Mouse (Mus musculus) midbrain, embryonic 16.5 days (tissue): ENCODE results near the gene Spg7. TPM values are rescaled to one million over a fixed set of nuclear protein-coding genes. Genes with fewer than 3 reads are reported as not detected.
"Not testable (repeated sequence)": the region's sequence is repeated elsewhere in the genome, so short reads cannot be mapped to it uniquely, and the experiment has no call there.

Source experiments
- ATAC-seq: fragments of 200-750 bp; cut with Nextera tagmentation; 2 replicates; pipeline ENCODE4 v1.8.0; 2017; ENCODE audit warnings: moderate TSS enrichment
- H3K27ac ChIP-seq: fragments of 300-500 bp; sonication (generic); 2 replicates; pipeline ENCODE4 v1.5.1; 2014; ENCODE audit warnings: mild to moderate bottlenecking, low read length, mixed read lengths
- H3K27me3 ChIP-seq: fragments of 300-500 bp; sonication (generic); 2 replicates; pipeline ENCODE4 v1.6.1; 2014; ENCODE audit warnings: low read depth, low read length, mixed read lengths; ENCODE audit not compliant: control insufficient read depth, insufficient read depth
- H3K36me3 ChIP-seq: fragments of 300-500 bp; sonication (generic); 2 replicates; pipeline ENCODE4 v1.6.1; 2014; ENCODE audit warnings: mild to moderate bottlenecking, low read length, moderate library complexity, mixed read lengths; ENCODE audit not compliant: control insufficient read depth, insufficient read depth
- H3K4me1 ChIP-seq: fragments of 300-500 bp; sonication (generic); 2 replicates; pipeline ENCODE4 v1.6.1; 2014; ENCODE audit warnings: mild to moderate bottlenecking, low read length, mixed read lengths; ENCODE audit not compliant: control insufficient read depth, insufficient read depth
- H3K4me2 ChIP-seq: fragments of 300-500 bp; sonication (generic); 2 replicates; pipeline ENCODE4 v1.6.1; 2014; ENCODE audit warnings: mild to moderate bottlenecking, low read length, mixed read lengths
- H3K4me3 ChIP-seq: fragments of 300-500 bp; sonication (generic); 2 replicates; pipeline ENCODE4 v1.5.1; 2014; ENCODE audit warnings: low read depth, mild to moderate bottlenecking, low read length, moderate library complexity, mixed read lengths
- H3K9ac ChIP-seq: fragments of 300-500 bp; sonication (generic); 2 replicates; pipeline ENCODE4 v1.6.1; 2014; ENCODE audit warnings: low read depth, low read length, mixed read lengths
- H3K9me3 ChIP-seq: fragments of 300-500 bp; sonication (generic); replicated peaks from 2 replicates; pipeline ENCODE4 v1.6.1; 2014; ENCODE audit warnings: mild to moderate bottlenecking, low read length, mixed read lengths; ENCODE audit not compliant: control insufficient read depth, poor library complexity, severe bottlenecking
- WGBS: fragments of 180-500 bp; shearing (Covaris S2); extraction: QIAGEN DNeasy Blood & Tissue Kit; methylation state at CpG from one replicate; pipeline ENCODE4 v1.1.7; 2014; 5-methylcytosine and 5-hydroxymethylcytosine counted together
- polyA plus RNA-seq: library from polyadenylated mRNA; unstranded; fragments of >200 nt; fragmentation: Nextera tagmentation; extraction: Ambion mirVana; gene quantifications from 2 replicates; pipeline ENCODE4 v1.2.1, GENCODE M21; 2015

Gene Spg7
- polyA plus RNA-seq, 1 experiment from 2014 or later = 48.2 TPM

- H3K4me3 ChIP-seq = no peak overlapping the region
- H3K4me2 ChIP-seq = no peak overlapping the region
- no peaks in the 10 kb centered on the region for H3K27me3 ChIP-seq
- no peak overlapping the region for H3K9ac ChIP-seq
- no peak for ATAC-seq
- WGBS = 100% methylated on average over 2 of the region's 2 CpGs
- peaks cover 3% of the 10 kb centered on the region for H3K4me1 ChIP-seq
- H3K27ac ChIP-seq = no peak overlapping the region
- no peaks in the 10 kb centered on the region for H3K9me3 ChIP-seq
- H3K36me3 ChIP-seq = no peaks in the 10 kb centered on the region
Measured at GRCm38 (mm10) chr8:123024226-123024625, 38.5 kb upstream of the Spg7 start.

GRCm38 (mm10) chr8:123025951-123026351 is 36.8 kb upstream of the Spg7 start:
- Histone ChIP-seq H3K36me3 (no peaks in the 10 kb centered on the region), H3K9me3 (no peaks in the 10 kb centered on the region), H3K27ac (no peak overlapping the region), H3K4me1 (no peaks in the 10 kb centered on the region), H3K4me2 (no peak overlapping the region), H3K4me3 (no peak overlapping the region), H3K27me3 (no peaks in the 10 kb centered on the region), H3K9ac (no peak overlapping the region)
- no peak for ATAC-seq
- WGBS = 88% methylated on average over 3 of the region's 3 CpGs

GRCm38 (mm10) chr8:123027786-123028185 is 35.0 kb upstream of the Spg7 start:
- no peaks in the 10 kb centered on the region for H3K27me3 ChIP-seq
- H3K9ac ChIP-seq = no peak overlapping the region
- H3K4me3 ChIP-seq = no peak overlapping the region
- H3K4me2 ChIP-seq = no peak overlapping the region
- 89% methylated on average over 8 of the region's 8 CpGs for WGBS
- H3K4me1 ChIP-seq = no peaks in the 10 kb centered on the region; the same call in 1 of the 2 replicates
- H3K36me3 ChIP-seq = no peaks in the 10 kb centered on the region
- no peak overlapping the region for H3K27ac ChIP-seq
- ATAC-seq = no peak
- H3K9me3 ChIP-seq = no peaks in the 10 kb centered on the region

GRCm38 (mm10) chr8:123030091-123030490 is 32.7 kb upstream of the Spg7 start:
- not testable (repeated sequence) for H3K9me3 ChIP-seq, H3K9ac ChIP-seq, H3K4me3 ChIP-seq, H3K4me1 ChIP-seq, ATAC-seq, H3K4me2 ChIP-seq, H3K27ac ChIP-seq, H3K36me3 ChIP-seq, H3K27me3 ChIP-seq
- WGBS = 90% methylated on average over 3 of the region's 5 CpGs

- no peaks in the 10 kb centered on the region; the same call in 1 of the 2 replicates for H3K4me1 ChIP-seq
- H3K4me3 ChIP-seq = no peak overlapping the region
- no peak overlapping the region for H3K4me2 ChIP-seq
- WGBS = 86% methylated on average over 7 of the region's 7 CpGs
- H3K36me3 ChIP-seq = no peaks in the 10 kb centered on the region
- no peak overlapping the region for H3K27ac ChIP-seq
- H3K9ac ChIP-seq = no peak overlapping the region
- H3K9me3 ChIP-seq = no peaks in the 10 kb centered on the region
- no peak for ATAC-seq
- H3K27me3 ChIP-seq = no peaks in the 10 kb centered on the region
Measured at GRCm38 (mm10) chr8:123031321-123031978, 31.3 kb upstream of the Spg7 start.

GRCm38 (mm10) chr8:123032730-123033129 is 30.0 kb upstream of the Spg7 start:
- no peak overlapping the region for H3K9ac ChIP-seq
- no peaks in the 10 kb centered on the region for H3K36me3 ChIP-seq
- no peaks in the 10 kb centered on the region for H3K9me3 ChIP-seq
- H3K4me2 ChIP-seq = no peak overlapping the region
- no peak overlapping the region for H3K4me3 ChIP-seq
- no peaks in the 10 kb centered on the region; the same call in 1 of the 2 replicates for H3K4me1 ChIP-seq
- no peak for ATAC-seq
- no peaks in the 10 kb centered on the region for H3K27me3 ChIP-seq
- no peak overlapping the region for H3K27ac ChIP-seq

- Histone ChIP-seq H3K9ac (no peak overlapping the region), H3K4me3 (no peak overlapping the region), H3K27me3 (no peaks in the 10 kb centered on the region), H3K36me3 (no peaks in the 10 kb centered on the region), H3K27ac (no peak overlapping the region), H3K9me3 (no peaks in the 10 kb centered on the region), H3K4me1 (peaks cover 2% of the 10 kb centered on the region), H3K4me2 (no peak overlapping the region)
- ATAC-seq = no peak
Measured at GRCm38 (mm10) chr8:123033431-123033830, 29.3 kb upstream of the Spg7 start.

GRCm38 (mm10) chr8:123034171-123034570 is 28.6 kb upstream of the Spg7 start:
- no peak overlapping the region for H3K4me2 ChIP-seq
- no peaks in the 10 kb centered on the region for H3K27me3 ChIP-seq
- no peaks in the 10 kb centered on the region for H3K36me3 ChIP-seq
- no peak overlapping the region for H3K4me3 ChIP-seq
- no peak for ATAC-seq
- WGBS = 91% methylated on average over 6 of the region's 6 CpGs
- H3K4me1 ChIP-seq = peaks cover 7% of the 10 kb centered on the region
- H3K9me3 ChIP-seq = no peaks in the 10 kb centered on the region
- no peak overlapping the region for H3K9ac ChIP-seq
- no peak overlapping the region for H3K27ac ChIP-seq

GRCm38 (mm10) chr8:123036956-123037355 is 25.8 kb upstream of the Spg7 start:
- no peak overlapping the region for H3K27ac ChIP-seq
- H3K36me3 ChIP-seq = no peaks in the 10 kb centered on the region
- H3K9ac ChIP-seq = no peak overlapping the region
- no peak overlapping the region for H3K4me3 ChIP-seq
- H3K4me1 ChIP-seq = peaks cover 25% of the 10 kb centered on the region
- H3K4me2 ChIP-seq = no peak overlapping the region
- no peaks in the 10 kb centered on the region for H3K27me3 ChIP-seq
- H3K9me3 ChIP-seq = no peaks in the 10 kb centered on the region
- WGBS = 61% methylated on average over 3 of the region's 3 CpGs
- no peak for ATAC-seq
